Mouse (Mus musculus) R1 (cell line): ENCODE measurements at regions not wholly inside any gene's neighbourhood (a gene's known extent, or its start where the extent isn't known, plus 50 kb on each side); places are given as distances from the start of the nearest gene placed in this dataset.

Experiments
- DNase-seq: peaks from one replicate; pipeline ENCODE4 v3.0.0-alpha.2; 2018; ENCODE audit warnings: low read depth, low spot score

- DNase-seq = no peak
Measured at GRCm38 (mm10) chr12:109662179-109662578, 62.0 kb upstream of the Rtl1 start.

GRCm38 (mm10) chr12:109674766-109675165, 74.6 kb upstream of the Rtl1 start:
- no peak for DNase-seq

GRCm38 (mm10) chr12:109694046-109694445, 93.9 kb upstream of the Rtl1 start:
- DNase-seq = no peak

- DNase-seq = no peak
Measured at GRCm38 (mm10) chr12:109694801-109695430, 94.8 kb upstream of the Rtl1 start.

GRCm38 (mm10) chr12:109706820-109707219, 106.7 kb upstream of the Rtl1 start:
- no peak for DNase-seq

GRCm38 (mm10) chr12:109709661-109710060, 109.5 kb upstream of the Rtl1 start:
- DNase-seq = no peak

GRCm38 (mm10) chr12:109711392-109711791, 111.3 kb upstream of the Rtl1 start:
- DNase-seq = no peak

- DNase-seq = no peak
Measured at GRCm38 (mm10) chr12:109711946-109712345, 111.8 kb upstream of the Rtl1 start.

- DNase-seq = no peak
Measured at GRCm38 (mm10) chr12:109712386-109712785, 112.3 kb upstream of the Rtl1 start.

GRCm38 (mm10) chr12:109713041-109713440, 112.9 kb upstream of the Rtl1 start:
- DNase-seq = no peak

- no peak for DNase-seq
Measured at GRCm38 (mm10) chr12:109714061-109714460, 113.9 kb upstream of the Rtl1 start.

- peak; percentile 50 for DNase-seq
Measured at GRCm38 (mm10) chr12:109716991-109717390, 116.9 kb upstream of the Rtl1 start.

GRCm38 (mm10) chr12:109718036-109718435, 117.9 kb upstream of the Rtl1 start:
- no peak for DNase-seq

GRCm38 (mm10) chr12:109738201-109738600, 138.1 kb upstream of the Rtl1 start:
- DNase-seq = no peak

- no peak for DNase-seq
Measured at GRCm38 (mm10) chr12:109738911-109739310, 138.8 kb upstream of the Rtl1 start.

GRCm38 (mm10) chr12:109742486-109742885, 142.4 kb upstream of the Rtl1 start:
- no peak for DNase-seq

- no peak for DNase-seq
Measured at GRCm38 (mm10) chr12:109743036-109743650, 143.0 kb upstream of the Rtl1 start.

- no peak for DNase-seq
Measured at GRCm38 (mm10) chr12:109744186-109744585, 144.1 kb upstream of the Rtl1 start.

GRCm38 (mm10) chr12:109745731-109746484, 145.8 kb upstream of the Rtl1 start:
- DNase-seq = no peak

GRCm38 (mm10) chr12:109747201-109747600, 147.1 kb upstream of the Rtl1 start:
- no peak for DNase-seq

- DNase-seq = no peak
Measured at GRCm38 (mm10) chr12:109747776-109748175, 147.6 kb upstream of the Rtl1 start.

GRCm38 (mm10) chr12:109748326-109749059, 148.4 kb upstream of the Rtl1 start:
- DNase-seq = no peak
